20 mouse cellular contexts compared by ENCODE assay signal in genomic region chr13:46811696-46812095, GRCm38 (mm10).
DNase-seq lines count a peak whose midpoint lies in the region; ATAC-seq lines count a peak whose summit lies in the region.
"Had no signal": no experiment of that assay in that cellular context is flagged by ENCODE, and none has a peak within 500 bp of the region (broad histone marks: within the 10 kb centered on the region; RNA-seq: fewer than 3 reads in every experiment).

No protein-coding gene starts in this region.

- H3K27me3 ChIP-seq in heart, embryonic 11.5 days (ENCODE audit: control insufficient read depth, insufficient read depth, low read length): no peaks in the 10 kb centered on the region
- H3K27me3 ChIP-seq in heart, embryonic 13.5 days (replicated peaks): no peaks in the 10 kb centered on the region
- H3K27me3 ChIP-seq: embryonic facial prominence, embryonic 12.5 days; forebrain, embryonic 13.5 days; forebrain, embryonic 15.5 days had no signal

- DNase-seq in heart, adult 9 months (ENCODE audit: low spot score in 2 of 2): no peak
- DNase-seq in heart, postnatal 14 days: no peak
- peak; percentile 20 for DNase-seq in layer of hippocampus, adult 9-11 months
- no peak for DNase-seq in layer of hippocampus, postnatal 25 days (ENCODE audit: extremely low spot score in 1 of 2, low spot score in 1 of 2)
- DNase-seq in brain, adult 2 months (ENCODE audit: low read depth, low spot score): peak; percentile 83
- no peak for DNase-seq in left cerebral cortex, postnatal 14 days (ENCODE audit: low spot score in 2 of 2)
- DNase-seq: adrenal gland, adult 2 months; adrenal gland, postnatal 10 days; adrenal gland, postnatal 25 days; cerebellum, adult 11-12 months; cerebellum, adult 2 months; cerebellum, adult 9-10 months; cerebellum, postnatal 10 days; cerebellum, postnatal 25 days had no signal

- peaks cover 53% of the 10 kb centered on the region for H3K36me3 ChIP-seq in heart, embryonic 11.5 days (ENCODE audit: control insufficient read depth, insufficient read depth, low read length)
- H3K36me3 ChIP-seq in heart, embryonic 13.5 days: peaks cover 86% of the 10 kb centered on the region

- 56% methylated on average over 9 of the region's 9 CpGs for WGBS in heart, embryonic 11.5 days (ENCODE audit: insufficient replicate concordance)
- 43% methylated on average over 9 of the region's 9 CpGs for WGBS in heart, embryonic 13.5 days

- H3K27ac ChIP-seq in heart, embryonic 11.5 days (ENCODE audit: low read depth, low read length): 0 out of 2 replicates have a peak overlapping the region, but pooled peaks have one; percentile 10
- H3K27ac ChIP-seq in heart, embryonic 13.5 days (replicated peaks): peak overlapping the region; percentile 66; the same call in 1 of the 2 replicates
- H3K27ac ChIP-seq: embryonic facial prominence, embryonic 10.5 days; embryonic facial prominence, embryonic 12.5 days; forebrain, embryonic 13.5 days; forebrain, embryonic 15.5 days had no signal

- no peak overlapping the region for H3K9ac ChIP-seq in heart, embryonic 11.5 days (ENCODE audit: low read depth, low read length)
- H3K9ac ChIP-seq in heart, embryonic 13.5 days: no peak overlapping the region
- H3K9ac ChIP-seq: embryonic facial prominence, embryonic 12.5 days; forebrain, embryonic 13.5 days; forebrain, embryonic 15.5 days had no signal

- H3K4me1 ChIP-seq in heart, embryonic 11.5 days (ENCODE audit: control insufficient read depth, insufficient read depth, low read length): 0 out of 2 replicates have a peak, but pooled peaks cover 3% of the 10 kb centered on the region
- H3K4me1 ChIP-seq in heart, embryonic 13.5 days: peaks cover 17% of the 10 kb centered on the region
- H3K4me1 ChIP-seq: embryonic facial prominence, embryonic 10.5 days; embryonic facial prominence, embryonic 12.5 days; forebrain, embryonic 13.5 days; forebrain, embryonic 15.5 days had no signal

- intact Hi-C loops in heart, postnatal 14 days (cut with DNase I): no loop called here
- intact Hi-C loops in left cerebral cortex, postnatal 14 days (cut with DNase I): no loop called here

- no peak overlapping the region for H3K4me3 ChIP-seq in heart, embryonic 11.5 days (ENCODE audit: low read depth, low read length)
- no peak overlapping the region for H3K4me3 ChIP-seq in heart, embryonic 13.5 days
- H3K4me3 ChIP-seq: embryonic facial prominence, embryonic 10.5 days; embryonic facial prominence, embryonic 12.5 days; forebrain, embryonic 13.5 days; forebrain, embryonic 15.5 days had no signal

- H3K9me3 ChIP-seq in heart, embryonic 11.5 days (replicated peaks; ENCODE audit: control insufficient read depth, low read length): no peaks in the 10 kb centered on the region
- H3K9me3 ChIP-seq in heart, embryonic 13.5 days: no peaks in the 10 kb centered on the region
- H3K9me3 ChIP-seq: embryonic facial prominence, embryonic 10.5 days; embryonic facial prominence, embryonic 12.5 days; forebrain, embryonic 13.5 days; forebrain, embryonic 15.5 days had no signal

- no peak for ATAC-seq in heart, embryonic 11.5 days (replicated peaks; ENCODE audit: insufficient number of reproducible peaks, low FRiP score, low TSS enrichment)
- no peak for ATAC-seq in heart, embryonic 13.5 days (ENCODE audit: extremely low read depth, insufficient number of reproducible peaks, low FRiP score, low TSS enrichment)
- ATAC-seq: forebrain, embryonic 13.5 days; forebrain, embryonic 15.5 days had no signal

- no peak overlapping the region for H3K4me2 ChIP-seq in heart, embryonic 11.5 days
- no peak overlapping the region for H3K4me2 ChIP-seq in heart, embryonic 13.5 days
- H3K4me2 ChIP-seq: embryonic facial prominence, embryonic 12.5 days; forebrain, embryonic 13.5 days; forebrain, embryonic 15.5 days had no signal

Comparison
In these comparisons a context has a peak if more than half of its experiments do, and no peak if none do; other contexts are left out.
1. DNase-seq: peak in layer of hippocampus, adult 9-11 months (single experiment) and brain, adult 2 months (single experiment); none in heart, adult 9 months (0 of 2), heart, postnatal 14 days (0 of 2), layer of hippocampus, postnatal 25 days (0 of 2) and left cerebral cortex, postnatal 14 days (0 of 2).